In the genomic region with DNA sequence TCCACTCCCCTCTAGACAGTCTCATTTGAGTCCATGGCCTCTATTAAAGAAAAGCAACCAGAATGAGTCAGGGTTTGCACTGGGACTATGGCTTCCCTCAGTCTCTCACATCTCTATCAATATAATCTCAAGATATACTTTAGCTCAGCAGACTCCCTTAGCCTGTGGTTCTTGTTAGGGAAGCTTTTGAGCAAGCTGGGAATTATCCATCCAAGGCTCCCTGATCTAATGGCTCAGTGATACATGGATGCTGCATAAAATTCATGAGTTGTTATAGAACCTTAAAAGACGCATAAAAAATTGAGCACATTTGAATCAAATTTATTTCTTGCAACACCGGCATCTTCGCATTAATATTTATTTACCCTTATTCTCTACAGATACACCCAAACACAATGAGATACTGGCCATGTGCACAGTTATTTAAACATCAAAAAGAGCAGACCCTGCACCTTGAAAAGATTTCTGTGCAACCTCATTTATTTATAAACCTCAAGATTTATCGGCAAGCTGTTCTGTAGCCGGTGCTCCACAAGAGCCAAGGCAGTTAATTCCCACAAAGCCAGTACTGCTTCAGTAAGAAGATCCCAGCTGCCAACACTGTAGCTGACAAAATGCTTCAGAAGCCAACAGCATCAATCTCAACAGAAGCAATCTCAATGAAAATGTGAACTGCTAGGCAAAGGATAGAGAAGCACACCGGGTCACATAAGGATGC, we compare ENCODE assay signal across 18 mouse cellular contexts. TPM values are rescaled to one million over a fixed set of nuclear protein-coding genes. Genes with fewer than 3 reads are reported as not detected.
A peak's percentile ranks its signal among the peaks of the same experiment; 100 is the strongest.
DNase-seq lines count a peak whose midpoint lies in the region; ATAC-seq and TF ChIP-seq lines count a peak whose summit lies in the region.
"Had no signal": no experiment of that assay in that cellular context is flagged by ENCODE, and none has a peak within 500 bp of the region (broad histone marks: within the 10 kb centered on the region; RNA-seq: fewer than 3 reads in every experiment).

No protein-coding gene starts in this region.

- WGBS in hindbrain, postnatal 0 days: 72% methylated on average over 6 of the region's 6 CpGs
- 94% methylated on average over 6 of the region's 6 CpGs for WGBS in hindbrain, embryonic 11.5 days
- WGBS in neural tube, embryonic 13.5 days: 83% methylated on average over 6 of the region's 6 CpGs

- H3K9ac ChIP-seq in hindbrain, postnatal 0 days (replicated peaks; ENCODE audit: low read length): no peak overlapping the region
- no peak overlapping the region for H3K9ac ChIP-seq in hindbrain, embryonic 11.5 days (ENCODE audit: low read depth, low read length)
- H3K9ac ChIP-seq in neural tube, embryonic 13.5 days: no peak overlapping the region
- H3K9ac ChIP-seq: liver, embryonic 15.5 days had no signal

- no peak for TF ChIP-seq CTCF in hindbrain, postnatal 0 days (IDR thresholded peaks at IDR 0.05; ENCODE audit: low read depth)

- H3K27ac ChIP-seq in hindbrain, postnatal 0 days: no peak overlapping the region
- H3K27ac ChIP-seq in hindbrain, embryonic 11.5 days (ENCODE audit: low read depth, low read length): no peak overlapping the region
- no peak overlapping the region for H3K27ac ChIP-seq in neural tube, embryonic 13.5 days (replicated peaks)
- H3K27ac ChIP-seq: embryonic facial prominence, embryonic 10.5 days; heart, embryonic 10.5 days; liver, embryonic 15.5 days had no signal

- H3K27me3 ChIP-seq in hindbrain, postnatal 0 days (ENCODE audit: insufficient read depth, low read length): no peaks in the 10 kb centered on the region
- no peaks in the 10 kb centered on the region for H3K27me3 ChIP-seq in hindbrain, embryonic 11.5 days (ENCODE audit: control insufficient read depth, insufficient read depth, low read length)
- H3K27me3 ChIP-seq in neural tube, embryonic 13.5 days: no peaks in the 10 kb centered on the region
- H3K27me3 ChIP-seq: liver, embryonic 15.5 days had no signal

- no peaks in the 10 kb centered on the region for H3K9me3 ChIP-seq in hindbrain, postnatal 0 days (ENCODE audit: low read length)
- H3K9me3 ChIP-seq in hindbrain, embryonic 11.5 days (ENCODE audit: control insufficient read depth, low read length): no peaks in the 10 kb centered on the region
- H3K9me3 ChIP-seq in neural tube, embryonic 13.5 days: no peaks in the 10 kb centered on the region
- H3K9me3 ChIP-seq: embryonic facial prominence, embryonic 10.5 days; heart, embryonic 10.5 days; liver, embryonic 15.5 days had no signal

- no peaks in the 10 kb centered on the region for H3K36me3 ChIP-seq in hindbrain, postnatal 0 days (ENCODE audit: insufficient read depth, low read length)
- H3K36me3 ChIP-seq in hindbrain, embryonic 11.5 days (ENCODE audit: control insufficient read depth, insufficient read depth, low read length): no peaks in the 10 kb centered on the region
- no peaks in the 10 kb centered on the region for H3K36me3 ChIP-seq in neural tube, embryonic 13.5 days
- H3K36me3 ChIP-seq: embryonic facial prominence, embryonic 10.5 days; heart, embryonic 10.5 days; liver, embryonic 15.5 days had no signal

- ATAC-seq in hindbrain, postnatal 0 days: no peak
- ATAC-seq in hindbrain, embryonic 11.5 days (ENCODE audit: low FRiP score): no peak
- peak; percentile 59; the same call in 1 of the 2 replicates for ATAC-seq in neural tube, embryonic 13.5 days (ENCODE audit: low read depth)
- ATAC-seq in inflammation-experienced regulatory T-cells, adult 6 months: no peak
- ATAC-seq: lung, postnatal 0 days had no signal

- H3K4me3 ChIP-seq in hindbrain, postnatal 0 days (ENCODE audit: low read length): no peak overlapping the region
- no peak overlapping the region for H3K4me3 ChIP-seq in hindbrain, embryonic 11.5 days (ENCODE audit: low read depth, low read length)
- no peak overlapping the region for H3K4me3 ChIP-seq in neural tube, embryonic 13.5 days
- H3K4me3 ChIP-seq: embryonic facial prominence, embryonic 10.5 days; heart, embryonic 10.5 days; liver, embryonic 15.5 days had no signal

- no peak overlapping the region for H3K4me2 ChIP-seq in hindbrain, postnatal 0 days (ENCODE audit: low read depth, low read length)
- no peak overlapping the region for H3K4me2 ChIP-seq in hindbrain, embryonic 11.5 days (replicated peaks; ENCODE audit: low read depth, low read length)
- no peak overlapping the region for H3K4me2 ChIP-seq in neural tube, embryonic 13.5 days
- H3K4me2 ChIP-seq: liver, embryonic 15.5 days had no signal

- peaks cover 3% of the 10 kb centered on the region; the same call in 1 of the 2 replicates for H3K4me1 ChIP-seq in hindbrain, postnatal 0 days (ENCODE audit: insufficient read depth, low read length)
- no peaks in the 10 kb centered on the region for H3K4me1 ChIP-seq in hindbrain, embryonic 11.5 days (replicated peaks; ENCODE audit: control insufficient read depth, insufficient read depth, low read length)
- no peaks in the 10 kb centered on the region for H3K4me1 ChIP-seq in neural tube, embryonic 13.5 days (replicated peaks)
- H3K4me1 ChIP-seq: embryonic facial prominence, embryonic 10.5 days; heart, embryonic 10.5 days; liver, embryonic 15.5 days had no signal

- peak; percentile 41 to 61 for DNase-seq in cerebellum, postnatal 14 days
- DNase-seq in cerebellum, postnatal 4 days (ENCODE audit: low spot score in 2 of 2): no peak
- peak; percentile 39 for DNase-seq in hindbrain, postnatal 0 days (ENCODE audit: low spot score)
- no peak for DNase-seq in hindbrain, embryonic 11.5 days (ENCODE audit: low spot score)
- DNase-seq in neural tube, embryonic 10.5 days (ENCODE audit: extremely low spot score, low spot score): no peak
- peak; percentile 49 for DNase-seq in telencephalon, adult 2 months (ENCODE audit: low read depth, low spot score)
- DNase-seq: gastrocnemius, postnatal 36 days; kidney, adult 9 months; kidney, postnatal 4 days; right cerebral cortex, postnatal 14 days; thymus, postnatal 25 days had no signal

RNA-seq across cellular contexts. Expression of a gene that starts 39.4 kb away (rescaled TPM):
- total RNA-seq in hindbrain, postnatal 0 days (2014; rRNA removed): 0.14 and 0.58 TPM in 2 replicates
- polyA plus RNA-seq in hindbrain, postnatal 0 days (2015; fragmentation: Nextera tagmentation; extraction: Ambion mirVana): 0.15 and 0.19 TPM in 2 replicates
- not detected in 2 replicates for polyA plus RNA-seq in hindbrain, embryonic 11.5 days (2014; fragmentation: Nextera tagmentation; extraction: Ambion mirVana)
- not detected in 2 replicates for polyA plus RNA-seq in neural tube, embryonic 13.5 days (2015; fragmentation: Nextera tagmentation; extraction: Ambion mirVana)
- polyA plus RNA-seq in inflammation-experienced regulatory T-cells, adult 6 months (2017; shearing (Covaris generic)): under 1 TPM; 0.16 to 0.36 (median 0.20) TPM
- total RNA-seq: megakaryocyte, adult 5-6 weeks had no signal

Comparison
In these comparisons a context has a peak if more than half of its experiments do, and no peak if none do; other contexts are left out.
1. DNase-seq: peak in cerebellum, postnatal 14 days (2 of 2), hindbrain, postnatal 0 days (single experiment) and telencephalon, adult 2 months (single experiment); none in cerebellum, postnatal 4 days (0 of 2), hindbrain, embryonic 11.5 days (single experiment) and neural tube, embryonic 10.5 days (single experiment).